Mouse (Mus musculus): ENCODE data around the gene Tnfrsf8. TPM values are rescaled to one million over a fixed set of nuclear protein-coding genes. Genes with fewer than 3 reads are reported as not detected.

The Tnfrsf8 gene
- polyA plus RNA-seq, 1 experiment = 0.06 TPM

GRCm38 (mm10) chr4:145295589-145296300 lies 19.2 kb downstream of the Tnfrsf8 start:
- Histone ChIP-seq H3K36me3 (replicated peaks; ENCODE audit: low read length) (no peaks in the 10 kb centered on the region), H3K4me1 (peaks cover 16% of the 10 kb centered on the region), H3K9me3 (no peaks in the 10 kb centered on the region), H3K4me3 (replicated peaks) (no peak overlapping the region), H3K27me3 (replicated peaks) (peaks cover 37% of the 10 kb centered on the region)
- TF ChIP-seq FLI1 (IDR thresholded peaks at IDR 0.05; ENCODE audit: low read length) = no peak
- no peak for TF ChIP-seq GATA1 (IDR thresholded peaks at IDR 0.05; ENCODE audit: borderline replicate concordance, low read length)

GRCm38 (mm10) chr4:145294588-145294987 lies 20.4 kb downstream of the Tnfrsf8 start:
- H3K4me1 ChIP-seq = peaks cover 6% of the 10 kb centered on the region; the same call in 1 of the 2 replicates
- H3K9me3 ChIP-seq = no peaks in the 10 kb centered on the region
- H3K36me3 ChIP-seq (replicated peaks; ENCODE audit: low read length) = no peaks in the 10 kb centered on the region
- no peak overlapping the region for H3K4me3 ChIP-seq (replicated peaks)
- TF ChIP-seq GATA1 (IDR thresholded peaks at IDR 0.05; ENCODE audit: borderline replicate concordance, low read length) = no peak
- no peak for TF ChIP-seq FLI1 (IDR thresholded peaks at IDR 0.05; ENCODE audit: low read length)
- peaks cover 31% of the 10 kb centered on the region for H3K27me3 ChIP-seq (replicated peaks)

- Histone ChIP-seq H3K4me1 (peaks cover 14% of the 10 kb centered on the region), H3K9me3 (no peaks in the 10 kb centered on the region), H3K27me3 (replicated peaks) (peaks cover 6% of the 10 kb centered on the region), H3K4me3 (replicated peaks) (no peak overlapping the region), H3K36me3 (replicated peaks; ENCODE audit: low read length) (no peaks in the 10 kb centered on the region)
- TF ChIP-seq FLI1 (IDR thresholded peaks at IDR 0.05; ENCODE audit: low read length) (no peak), GATA1 (IDR thresholded peaks at IDR 0.05; ENCODE audit: borderline replicate concordance, low read length) (no peak)
Observed at GRCm38 (mm10) chr4:145286369-145287120, 28.4 kb downstream of the Tnfrsf8 start.

GRCm38 (mm10) chr4:145284675-145285074 lies 30.3 kb downstream of the Tnfrsf8 start:
- Histone ChIP-seq H3K4me1 (peaks cover 14% of the 10 kb centered on the region), H3K27me3 (replicated peaks) (peaks cover 6% of the 10 kb centered on the region), H3K9me3 (peaks cover 1% of the 10 kb centered on the region; the same call in 1 of the 2 replicates), H3K4me3 (replicated peaks) (no peak overlapping the region), H3K36me3 (replicated peaks; ENCODE audit: low read length) (no peaks in the 10 kb centered on the region)
- no peak for TF ChIP-seq GATA1 (IDR thresholded peaks at IDR 0.05; ENCODE audit: borderline replicate concordance, low read length)
- TF ChIP-seq FLI1 (IDR thresholded peaks at IDR 0.05; ENCODE audit: low read length) = no peak

- no peaks in the 10 kb centered on the region for H3K36me3 ChIP-seq (replicated peaks; ENCODE audit: low read length)
- TF ChIP-seq GATA1 (IDR thresholded peaks at IDR 0.05; ENCODE audit: borderline replicate concordance, low read length) (no peak), FLI1 (IDR thresholded peaks at IDR 0.05; ENCODE audit: low read length) (no peak)
- H3K4me1 ChIP-seq = peaks cover 14% of the 10 kb centered on the region
- H3K9me3 ChIP-seq = peaks cover 9% of the 10 kb centered on the region
- peaks cover 6% of the 10 kb centered on the region for H3K27me3 ChIP-seq (replicated peaks)
- peak overlapping the region; percentile 71 for H3K4me3 ChIP-seq (replicated peaks)
Observed at GRCm38 (mm10) chr4:145283441-145283840, 31.5 kb downstream of the Tnfrsf8 start.

GRCm38 (mm10) chr4:145280966-145281365 lies 34.0 kb downstream of the Tnfrsf8 start:
- H3K4me1 ChIP-seq = peaks cover 30% of the 10 kb centered on the region
- TF ChIP-seq FLI1 (IDR thresholded peaks at IDR 0.05; ENCODE audit: low read length) (no peak), GATA1 (IDR thresholded peaks at IDR 0.05; ENCODE audit: borderline replicate concordance, low read length) (no peak)
- H3K9me3 ChIP-seq = peaks cover 9% of the 10 kb centered on the region
- H3K36me3 ChIP-seq (replicated peaks; ENCODE audit: low read length) = no peaks in the 10 kb centered on the region
- no peak overlapping the region for H3K4me3 ChIP-seq (replicated peaks)
- peaks cover 3% of the 10 kb centered on the region for H3K27me3 ChIP-seq (replicated peaks)

GRCm38 (mm10) chr4:145278724-145279370 lies 36.1 kb downstream of the Tnfrsf8 start:
- peaks cover 9% of the 10 kb centered on the region for H3K9me3 ChIP-seq

GRCm38 (mm10) chr4:145278231-145278630 lies 36.7 kb downstream of the Tnfrsf8 start:
- Histone ChIP-seq H3K9me3 (peaks cover 9% of the 10 kb centered on the region), H3K4me1 (peaks cover 17% of the 10 kb centered on the region; the same call in 1 of the 2 replicates), H3K36me3 (replicated peaks; ENCODE audit: low read length) (no peaks in the 10 kb centered on the region), H3K27me3 (replicated peaks) (peaks cover 5% of the 10 kb centered on the region), H3K4me3 (replicated peaks) (no peak overlapping the region)
- TF ChIP-seq FLI1 (IDR thresholded peaks at IDR 0.05; ENCODE audit: low read length) (no peak), GATA1 (IDR thresholded peaks at IDR 0.05; ENCODE audit: borderline replicate concordance, low read length) (no peak)

More at GRCm38 (mm10) chr4:145278724-145279370, 36.1 kb downstream of the Tnfrsf8 start:
- Histone ChIP-seq H3K4me3 (replicated peaks) (no peak overlapping the region), H3K36me3 (replicated peaks; ENCODE audit: low read length) (no peaks in the 10 kb centered on the region), H3K4me1 (peaks cover 23% of the 10 kb centered on the region), H3K27me3 (replicated peaks) (peaks cover 5% of the 10 kb centered on the region)
- TF ChIP-seq FLI1 (IDR thresholded peaks at IDR 0.05; ENCODE audit: low read length) (no peak), GATA1 (IDR thresholded peaks at IDR 0.05; ENCODE audit: borderline replicate concordance, low read length) (no peak)

GRCm38 (mm10) chr4:145276368-145277249 lies 38.4 kb downstream of the Tnfrsf8 start:
- H3K27me3 ChIP-seq (replicated peaks) = peaks cover 7% of the 10 kb centered on the region
- H3K4me3 ChIP-seq (replicated peaks) = no peak overlapping the region
- H3K9me3 ChIP-seq = peaks cover 9% of the 10 kb centered on the region
- TF ChIP-seq FLI1 (IDR thresholded peaks at IDR 0.05; ENCODE audit: low read length) (no peak), GATA1 (IDR thresholded peaks at IDR 0.05; ENCODE audit: borderline replicate concordance, low read length) (no peak)
- peaks cover 16% of the 10 kb centered on the region; the same call in 1 of the 2 replicates for H3K4me1 ChIP-seq
- no peaks in the 10 kb centered on the region for H3K36me3 ChIP-seq (replicated peaks; ENCODE audit: low read length)

Measured in megakaryocyte, embryonic 14.5 days (primary cell).